16 mouse cellular contexts compared by ENCODE assay signal in genomic region chr7:45598960-45599879, GRCm38 (mm10). TPM values are rescaled to one million over a fixed set of nuclear protein-coding genes. Genes with fewer than 3 reads are reported as not detected.
A peak's percentile ranks its signal among the peaks of the same experiment; 100 is the strongest.
DNase-seq lines count a peak whose midpoint lies in the region; ATAC-seq and TF ChIP-seq lines count a peak whose summit lies in the region.
"Had no signal": no experiment of that assay in that cellular context is flagged by ENCODE, and none has a peak within 500 bp of the region (broad histone marks: within the 10 kb centered on the region; RNA-seq: fewer than 3 reads in every experiment).

No protein-coding gene starts in this region.

- H3K36me3 ChIP-seq in heart, embryonic 12.5 days = no peaks in the 10 kb centered on the region
- H3K36me3 ChIP-seq in embryonic facial prominence, embryonic 14.5 days (ENCODE audit: control insufficient read depth, insufficient read depth, low read length) = no peaks in the 10 kb centered on the region
- H3K36me3 ChIP-seq in hindbrain, postnatal 0 days (ENCODE audit: insufficient read depth, low read length) = no peaks in the 10 kb centered on the region
- H3K36me3 ChIP-seq: midbrain, embryonic 10.5 days had no signal

- WGBS in heart, embryonic 12.5 days = 41% methylated on average over 18 of the region's 18 CpGs
- 41% methylated on average over 18 of the region's 18 CpGs for WGBS in embryonic facial prominence, embryonic 14.5 days
- WGBS in hindbrain, postnatal 0 days = 52% methylated on average over 18 of the region's 18 CpGs

- ATAC-seq in heart, embryonic 12.5 days (ENCODE audit: insufficient number of reproducible peaks, low FRiP score) = no peak
- no peak for ATAC-seq in embryonic facial prominence, embryonic 14.5 days (ENCODE audit: low read depth)
- no peak for ATAC-seq in monocyte, adult 5-6 weeks (replicated peaks; ENCODE audit: insufficient number of reproducible peaks, low FRiP score, low TSS enrichment, poor library complexity, severe bottlenecking)
- no peak for ATAC-seq in hindbrain, postnatal 0 days
- ATAC-seq: forebrain, postnatal 0 days; inflammation-experienced regulatory T-cells, adult 6 months had no signal

- H3K4me3 ChIP-seq in heart, embryonic 12.5 days = no peak overlapping the region
- no peak overlapping the region for H3K4me3 ChIP-seq in embryonic facial prominence, embryonic 14.5 days (ENCODE audit: low read depth, low read length)
- H3K4me3 ChIP-seq in hindbrain, postnatal 0 days (ENCODE audit: low read length) = no peak overlapping the region
- H3K4me3 ChIP-seq: midbrain, embryonic 10.5 days had no signal

- no peak for DNase-seq in heart, postnatal 4 days
- DNase-seq in A20 (ENCODE audit: low read depth, low spot score) = peak; percentile 34
- DNase-seq in embryonic facial prominence, embryonic 14.5 days (ENCODE audit: low spot score) = peak; percentile 45
- DNase-seq in thymus, adult 18-20 months = peak; percentile 55 to 73
- DNase-seq in left cerebral cortex, postnatal 25 days (ENCODE audit: low spot score in 2 of 2) = no peak
- DNase-seq in hindbrain, postnatal 0 days (ENCODE audit: low spot score) = no peak
- DNase-seq: adrenal gland, postnatal 10 days; cerebellum, postnatal 14 days; forebrain, postnatal 0 days had no signal

- H3K27me3 ChIP-seq in heart, embryonic 12.5 days (replicated peaks) = no peaks in the 10 kb centered on the region
- no peaks in the 10 kb centered on the region for H3K27me3 ChIP-seq in embryonic facial prominence, embryonic 14.5 days (replicated peaks; ENCODE audit: control insufficient read depth, insufficient read depth, low read length)
- no peaks in the 10 kb centered on the region for H3K27me3 ChIP-seq in hindbrain, postnatal 0 days (ENCODE audit: insufficient read depth, low read length)

- H3K27ac ChIP-seq in heart, embryonic 12.5 days (ENCODE audit: poor library complexity, severe bottlenecking) = no peak overlapping the region
- no peak overlapping the region for H3K27ac ChIP-seq in embryonic facial prominence, embryonic 14.5 days (replicated peaks; ENCODE audit: low read depth, low read length)
- H3K27ac ChIP-seq in hindbrain, postnatal 0 days = no peak overlapping the region
- H3K27ac ChIP-seq: midbrain, embryonic 10.5 days had no signal

- no peak overlapping the region for H3K9ac ChIP-seq in heart, embryonic 12.5 days
- no peak overlapping the region for H3K9ac ChIP-seq in embryonic facial prominence, embryonic 14.5 days (ENCODE audit: low read depth, low read length)
- H3K9ac ChIP-seq in hindbrain, postnatal 0 days (replicated peaks; ENCODE audit: low read length) = no peak overlapping the region
- H3K9ac ChIP-seq: forebrain, postnatal 0 days had no signal

- H3K4me1 ChIP-seq in heart, embryonic 12.5 days (replicated peaks) = peaks cover 15% of the 10 kb centered on the region
- H3K4me1 ChIP-seq in embryonic facial prominence, embryonic 14.5 days (ENCODE audit: control insufficient read depth, insufficient read depth, low read length) = 0 out of 2 replicates have a peak, but pooled peaks cover 5% of the 10 kb centered on the region
- H3K4me1 ChIP-seq in hindbrain, postnatal 0 days (ENCODE audit: insufficient read depth, low read length) = no peaks in the 10 kb centered on the region

- no peak for TF ChIP-seq CTCF in hindbrain, postnatal 0 days (IDR thresholded peaks at IDR 0.05; ENCODE audit: low read depth)

- no peaks in the 10 kb centered on the region for H3K9me3 ChIP-seq in heart, embryonic 12.5 days (replicated peaks)
- no peaks in the 10 kb centered on the region for H3K9me3 ChIP-seq in embryonic facial prominence, embryonic 14.5 days (ENCODE audit: control insufficient read depth, low read length)
- no peaks in the 10 kb centered on the region for H3K9me3 ChIP-seq in hindbrain, postnatal 0 days (ENCODE audit: low read length)
- H3K9me3 ChIP-seq: midbrain, embryonic 10.5 days had no signal

- peak overlapping the region; percentile 38 for H3K4me2 ChIP-seq in heart, embryonic 12.5 days
- H3K4me2 ChIP-seq in embryonic facial prominence, embryonic 14.5 days (ENCODE audit: low read depth, low read length) = no peak overlapping the region
- H3K4me2 ChIP-seq in hindbrain, postnatal 0 days (ENCODE audit: low read depth, low read length) = no peak overlapping the region

- intact Hi-C loops in left cerebral cortex, postnatal 25 days (cut with DNase I) = no loop called here

RNA-seq across cellular contexts. Expression of gene Fgf21, which starts 16.1 kb away (rescaled TPM):
- not detected in 2 replicates for polyA plus RNA-seq in heart, embryonic 12.5 days (2016; fragmentation: Nextera tagmentation; extraction: Ambion mirVana)
- not detected for total RNA-seq in heart, postnatal 4 days (2021)
- polyA plus RNA-seq in embryonic facial prominence, embryonic 14.5 days (2014; fragmentation: Nextera tagmentation; extraction: Ambion mirVana) = 0.45 and 1.0 TPM in 2 replicates
- total RNA-seq in left cerebral cortex, postnatal 25 days (2021) = not detected
- not detected in 3 replicates for total RNA-seq in monocyte, adult 5-6 weeks (2017)
- total RNA-seq in hindbrain, postnatal 0 days (2014; rRNA removed) = not detected in 2 replicates
- polyA plus RNA-seq in hindbrain, postnatal 0 days (2015; fragmentation: Nextera tagmentation; extraction: Ambion mirVana) = not detected in 2 replicates
- total RNA-seq: forebrain, postnatal 0 days; granulocyte monocyte progenitor cell, adult 5-6 weeks; layer of hippocampus, adult 18-20 months; left cerebral cortex, postnatal 36 days had no signal
- polyA plus RNA-seq: forebrain, postnatal 0 days; inflammation-experienced regulatory T-cells, adult 6 months; midbrain, embryonic 10.5 days had no signal

RNA-seq across cellular contexts. Expression of gene Fut1, which starts 17.9 kb away (rescaled TPM):
- polyA plus RNA-seq in heart, embryonic 12.5 days (2016; fragmentation: Nextera tagmentation; extraction: Ambion mirVana) = not detected in 2 replicates
- total RNA-seq in heart, postnatal 4 days (2021) = not detected
- polyA plus RNA-seq in embryonic facial prominence, embryonic 14.5 days (2014; fragmentation: Nextera tagmentation; extraction: Ambion mirVana) = 1.3 and 2.1 TPM in 2 replicates
- under 1 TPM in 1 of 2 experiments, not detected in 1; 0.21 TPM for total RNA-seq in left cerebral cortex, postnatal 25 days (2021)
- not detected in 3 replicates for total RNA-seq in monocyte, adult 5-6 weeks (2017)
- total RNA-seq in hindbrain, postnatal 0 days (2014; rRNA removed) = 0.18 TPM in 1 of 2 replicates, not detected in the other
- not detected in 2 replicates for polyA plus RNA-seq in hindbrain, postnatal 0 days (2015; fragmentation: Nextera tagmentation; extraction: Ambion mirVana)
- total RNA-seq: granulocyte monocyte progenitor cell, adult 5-6 weeks; left cerebral cortex, postnatal 36 days had no signal
- polyA plus RNA-seq: forebrain, postnatal 0 days; inflammation-experienced regulatory T-cells, adult 6 months; midbrain, embryonic 10.5 days had no signal

RNA-seq across cellular contexts. Expression of gene Izumo1, which starts 22.4 kb away (rescaled TPM):
- polyA plus RNA-seq in heart, embryonic 12.5 days (2016; fragmentation: Nextera tagmentation; extraction: Ambion mirVana) = 0.35 and 0.65 TPM in 2 replicates
- total RNA-seq in heart, postnatal 4 days (2021) = under 1 TPM; 0.56 to 0.60 TPM
- 0.19 and 0.30 TPM in 2 replicates for polyA plus RNA-seq in embryonic facial prominence, embryonic 14.5 days (2014; fragmentation: Nextera tagmentation; extraction: Ambion mirVana)
- total RNA-seq in left cerebral cortex, postnatal 25 days (2021) = not detected
- not detected in 3 replicates for total RNA-seq in monocyte, adult 5-6 weeks (2017)
- 0.10 and 0.54 TPM in 2 replicates for total RNA-seq in hindbrain, postnatal 0 days (2014; rRNA removed)
- 0.10 TPM in 1 of 2 replicates, not detected in the other for polyA plus RNA-seq in hindbrain, postnatal 0 days (2015; fragmentation: Nextera tagmentation; extraction: Ambion mirVana)
- total RNA-seq: granulocyte monocyte progenitor cell, adult 5-6 weeks; layer of hippocampus, adult 18-20 months; left cerebral cortex, postnatal 36 days had no signal
- polyA plus RNA-seq: forebrain, postnatal 0 days; inflammation-experienced regulatory T-cells, adult 6 months had no signal

RNA-seq across cellular contexts. Expression of gene Rasip1, which starts 28.1 kb away (rescaled TPM):
- 36.1 and 38.1 TPM in 2 replicates for polyA plus RNA-seq in heart, embryonic 12.5 days (2016; fragmentation: Nextera tagmentation; extraction: Ambion mirVana)
- 10 to 100 TPM; 50.0 to 50.5 TPM for total RNA-seq in heart, postnatal 4 days (2021)
- 10.4 and 11.1 TPM in 2 replicates for polyA plus RNA-seq in embryonic facial prominence, embryonic 14.5 days (2014; fragmentation: Nextera tagmentation; extraction: Ambion mirVana)
- total RNA-seq in left cerebral cortex, postnatal 25 days (2021) = 1 to 10 TPM; 8.1 to 8.2 TPM
- 0.11 to 0.48 TPM in 2 of 3 replicates, not detected in the other for total RNA-seq in monocyte, adult 5-6 weeks (2017)
- total RNA-seq in hindbrain, postnatal 0 days (2014; rRNA removed) = 36.4 and 39.8 TPM in 2 replicates
- polyA plus RNA-seq in hindbrain, postnatal 0 days (2015; fragmentation: Nextera tagmentation; extraction: Ambion mirVana) = 18.7 TPM in 2 replicates

RNA-seq across cellular contexts. Expression of gene Bcat2, which starts 29.3 kb away (rescaled TPM):
- polyA plus RNA-seq in heart, embryonic 12.5 days (2016; fragmentation: Nextera tagmentation; extraction: Ambion mirVana) = 64.7 and 66.6 TPM in 2 replicates
- total RNA-seq in heart, postnatal 4 days (2021) = 10 to 100 TPM; 56.1 to 64.7 TPM
- 50.1 and 51.0 TPM in 2 replicates for polyA plus RNA-seq in embryonic facial prominence, embryonic 14.5 days (2014; fragmentation: Nextera tagmentation; extraction: Ambion mirVana)
- 10 to 100 TPM; 23.0 to 23.6 TPM for total RNA-seq in left cerebral cortex, postnatal 25 days (2021)
- total RNA-seq in monocyte, adult 5-6 weeks (2017) = 5.1 to 21.4 TPM (median 11.9 TPM) in 3 replicates
- 11.1 and 17.8 TPM in 2 replicates for total RNA-seq in hindbrain, postnatal 0 days (2014; rRNA removed)
- polyA plus RNA-seq in hindbrain, postnatal 0 days (2015; fragmentation: Nextera tagmentation; extraction: Ambion mirVana) = 19.0 and 19.6 TPM in 2 replicates

Comparison
In these comparisons a context has a peak if more than half of its experiments do, and no peak if none do; other contexts are left out.
1. DNase-seq: peak in A20 (single experiment), embryonic facial prominence, embryonic 14.5 days (single experiment) and thymus, adult 18-20 months (2 of 2); none in heart, postnatal 4 days (single experiment), left cerebral cortex, postnatal 25 days (0 of 2) and hindbrain, postnatal 0 days (single experiment).